In genomic region chr2:13371072-13371796, GRCm38 (mm10) we compare ENCODE assay signal across 9 mouse cellular contexts.
DNase-seq lines count a peak whose midpoint lies in the region; ATAC-seq and TF ChIP-seq lines count a peak whose summit lies in the region.
"Had no signal": no experiment of that assay in that cellular context is flagged by ENCODE, and none has a peak within 500 bp of the region (broad histone marks: within the 10 kb centered on the region; RNA-seq: fewer than 3 reads in every experiment).

No protein-coding gene starts in this region.

- no peak overlapping the region for H3K4me2 ChIP-seq in kidney, embryonic 14.5 days (replicated peaks; ENCODE audit: low read depth, low read length)
- H3K4me2 ChIP-seq in hindbrain, postnatal 0 days (ENCODE audit: low read depth, low read length): no peak overlapping the region
- H3K4me2 ChIP-seq in neural tube, embryonic 12.5 days (replicated peaks): peak overlapping the region; percentile 40

- H3K9me3 ChIP-seq in kidney, embryonic 14.5 days (ENCODE audit: control insufficient read depth, low read length): no peaks in the 10 kb centered on the region
- H3K9me3 ChIP-seq in hindbrain, postnatal 0 days (ENCODE audit: low read length): no peaks in the 10 kb centered on the region
- no peaks in the 10 kb centered on the region for H3K9me3 ChIP-seq in neural tube, embryonic 12.5 days

- no peak for ATAC-seq in kidney, embryonic 14.5 days (ENCODE audit: low FRiP score, low TSS enrichment)
- ATAC-seq in hindbrain, postnatal 0 days: no peak
- ATAC-seq in neural tube, embryonic 12.5 days (ENCODE audit: low FRiP score, low read depth): no peak

- WGBS in kidney, embryonic 14.5 days: 42% methylated on average over 10 of the region's 10 CpGs
- WGBS in hindbrain, postnatal 0 days: 61% methylated on average over 10 of the region's 10 CpGs
- 53% methylated on average over 10 of the region's 10 CpGs for WGBS in neural tube, embryonic 12.5 days

- no peak overlapping the region for H3K9ac ChIP-seq in kidney, embryonic 14.5 days (ENCODE audit: low read depth, low read length)
- no peak overlapping the region for H3K9ac ChIP-seq in hindbrain, postnatal 0 days (replicated peaks; ENCODE audit: low read length)
- H3K9ac ChIP-seq in neural tube, embryonic 12.5 days: no peak overlapping the region

- H3K4me1 ChIP-seq in kidney, embryonic 14.5 days (ENCODE audit: control insufficient read depth, insufficient read depth, low read length): peaks cover 14% of the 10 kb centered on the region
- peaks cover 9% of the 10 kb centered on the region for H3K4me1 ChIP-seq in brown adipose tissue, adult 24 weeks (ENCODE audit: control insufficient read depth, insufficient read depth, insufficient read length, low read length)
- H3K4me1 ChIP-seq in hindbrain, postnatal 0 days (ENCODE audit: insufficient read depth, low read length): no peaks in the 10 kb centered on the region
- H3K4me1 ChIP-seq in neural tube, embryonic 12.5 days: peaks cover 20% of the 10 kb centered on the region

- TF ChIP-seq CTCF in hindbrain, postnatal 0 days (IDR thresholded peaks at IDR 0.05; ENCODE audit: low read depth): no peak

- no peaks in the 10 kb centered on the region for H3K36me3 ChIP-seq in kidney, embryonic 14.5 days (ENCODE audit: control insufficient read depth, insufficient read depth, low read length)
- H3K36me3 ChIP-seq in hindbrain, postnatal 0 days (ENCODE audit: insufficient read depth, low read length): no peaks in the 10 kb centered on the region
- no peaks in the 10 kb centered on the region for H3K36me3 ChIP-seq in neural tube, embryonic 12.5 days

- H3K27me3 ChIP-seq in kidney, embryonic 14.5 days (ENCODE audit: control insufficient read depth, insufficient read depth, low read length): no peaks in the 10 kb centered on the region
- H3K27me3 ChIP-seq in hindbrain, postnatal 0 days (ENCODE audit: insufficient read depth, low read length): no peaks in the 10 kb centered on the region
- H3K27me3 ChIP-seq in neural tube, embryonic 12.5 days (replicated peaks): no peaks in the 10 kb centered on the region

- peak overlapping the region; percentile 94 for H3K27ac ChIP-seq in kidney, embryonic 14.5 days (ENCODE audit: low read depth, low read length)
- peak overlapping the region; percentile 89 for H3K27ac ChIP-seq in brown adipose tissue, adult 24 weeks (replicated peaks; ENCODE audit: low read depth, low read length)
- H3K27ac ChIP-seq in hindbrain, postnatal 0 days: peak overlapping the region; percentile 73
- H3K27ac ChIP-seq in neural tube, embryonic 12.5 days: peak overlapping the region; percentile 28; the same call in 1 of the 2 replicates

- DNase-seq in kidney, adult 8-10 months: no peak
- DNase-seq in hindbrain, postnatal 0 days (ENCODE audit: low spot score): no peak
- no peak for DNase-seq in ovary, adult 18-20 months (ENCODE audit: low spot score)
- DNase-seq in spleen, postnatal 14 days (ENCODE audit: low spot score in 2 of 2): no peak
- DNase-seq in spleen, postnatal 4 days (ENCODE audit: low spot score in 2 of 2): no peak

- H3K4me3 ChIP-seq in kidney, embryonic 14.5 days (ENCODE audit: low read length): no peak overlapping the region
- no peak overlapping the region for H3K4me3 ChIP-seq in brown adipose tissue, adult 24 weeks (ENCODE audit: insufficient read depth, low read depth, low read length)
- no peak overlapping the region for H3K4me3 ChIP-seq in hindbrain, postnatal 0 days (ENCODE audit: low read length)
- no peak overlapping the region for H3K4me3 ChIP-seq in neural tube, embryonic 12.5 days
- H3K4me3 ChIP-seq: erythroblast, embryonic 14.5 days had no signal

Comparison
In these comparisons a context has a peak if more than half of its experiments do, and no peak if none do; other contexts are left out.
1. H3K27ac ChIP-seq: peak in every context shown above with its lines; median percentile 94 in kidney, embryonic 14.5 days; 89 in brown adipose tissue, adult 24 weeks; 73 in hindbrain, postnatal 0 days; 28 in neural tube, embryonic 12.5 days.